Mouse (Mus musculus): ENCODE data around the gene Dcp1a.

DNA sequence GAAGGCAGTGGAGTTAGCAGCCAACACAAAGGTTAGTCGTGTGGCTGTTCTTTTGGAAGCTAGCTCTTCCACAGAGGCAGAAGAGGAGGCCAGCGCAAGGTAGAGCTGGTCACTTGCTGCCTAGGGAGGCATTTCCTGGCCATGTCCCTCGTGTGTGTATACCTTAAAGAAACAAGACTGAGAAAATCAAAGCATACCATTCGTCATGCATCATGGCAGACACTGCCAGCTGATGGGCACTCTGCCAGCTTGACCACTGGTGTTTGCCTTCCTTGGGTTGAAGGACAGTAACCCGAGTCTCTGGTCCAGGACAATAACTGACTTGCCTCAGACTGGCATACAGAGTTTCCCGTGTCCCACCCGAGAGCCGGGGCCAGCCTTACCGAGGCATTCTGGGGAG, 91.0 kb downstream of the Dcp1a start:
- TF ChIP-seq MAZ (IDR thresholded peaks at IDR 0.05; ENCODE audit: low read depth, low read length) (no peak), ETS1 (conservative IDR thresholded peaks at IDR 0.05; ENCODE audit: low read depth, low read length) (no peak), MAX (IDR thresholded peaks at IDR 0.05; ENCODE audit: low read length) (no peak), NELFE (IDR thresholded peaks at IDR 0.05; ENCODE audit: low read depth, low read length) (no peak), POLR2A (IDR thresholded peaks at IDR 0.05; ENCODE audit: low read depth, low read length) (no peak), BHLHE40 (IDR thresholded peaks at IDR 0.05; ENCODE audit: low read depth, low read length) (no peak), ZMIZ1 (IDR thresholded peaks at IDR 0.05; ENCODE audit: low read depth, low read length) (no peak), SIN3A (IDR thresholded peaks at IDR 0.05; ENCODE audit: low read length) (no peak), CTCF (conservative IDR thresholded peaks at IDR 0.05 in 1 of 2, IDR thresholded peaks at IDR 0.05 in 1 of 2; ENCODE audit: low read depth in 2 of 2, low read length in 2 of 2) (no peak), POLR2AphosphoS2 (IDR thresholded peaks at IDR 0.05; ENCODE audit: low read depth, low read length) (no peak)
